Mouse (Mus musculus) intestine, embryonic 15.5 days (tissue): Measurements from ENCODE around the gene 1700015F17Rik. TPM values are rescaled to one million over a fixed set of nuclear protein-coding genes. Genes with fewer than 3 reads are reported as not detected.

Source experiments
- ATAC-seq: fragments of 200-750 bp; cut with Nextera tagmentation; 2 replicates; pipeline ENCODE4 v1.8.0; 2017; ENCODE audit warnings: moderate TSS enrichment, moderate library complexity
- H3K27ac ChIP-seq: fragments of 300-500 bp; sonication (generic); 2 replicates; pipeline ENCODE4 v1.5.1; 2015; ENCODE audit warnings: mild to moderate bottlenecking, inconsistent platforms
- H3K27me3 ChIP-seq: fragments of 300-500 bp; sonication (generic); replicated peaks from 2 replicates; pipeline ENCODE4 v1.6.1; 2015; ENCODE audit warnings: inconsistent platforms
- H3K36me3 ChIP-seq: fragments of 300-500 bp; sonication (generic); 2 replicates; pipeline ENCODE4 v1.6.1; 2015; ENCODE audit warnings: inconsistent platforms
- H3K4me1 ChIP-seq: fragments of 300-500 bp; sonication (generic); replicated peaks from 2 replicates; pipeline ENCODE4 v1.6.1; 2015; ENCODE audit warnings: inconsistent platforms
- H3K4me2 ChIP-seq: fragments of 300-500 bp; sonication (generic); replicated peaks from 2 replicates; pipeline ENCODE4 v1.6.1; 2015; ENCODE audit warnings: mild to moderate bottlenecking, inconsistent platforms
- H3K4me3 ChIP-seq: fragments of 300-500 bp; sonication (generic); replicated peaks from 2 replicates; pipeline ENCODE4 v1.5.1; 2015; ENCODE audit warnings: inconsistent platforms
- H3K9ac ChIP-seq: fragments of 300-500 bp; sonication (generic); 2 replicates; pipeline ENCODE4 v1.6.1; 2015; ENCODE audit warnings: inconsistent platforms
- H3K9me3 ChIP-seq: fragments of 300-500 bp; sonication (generic); 2 replicates; pipeline ENCODE4 v1.6.1; 2016; ENCODE audit warnings: inconsistent platforms
- WGBS: fragments of 180-500 bp; shearing (Covaris S2); methylation state at CpG from one replicate; pipeline ENCODE4 v1.1.7; 2015; 5-methylcytosine and 5-hydroxymethylcytosine counted together
- polyA plus RNA-seq: library from polyadenylated mRNA; unstranded; fragments of >200 nt; fragmentation: Nextera tagmentation; extraction: Ambion mirVana; gene quantifications from 2 replicates; pipeline ENCODE4 v1.2.1, GENCODE M21; 2015

The 1700015F17Rik gene
- not detected in 2 replicates for polyA plus RNA-seq

DNA sequence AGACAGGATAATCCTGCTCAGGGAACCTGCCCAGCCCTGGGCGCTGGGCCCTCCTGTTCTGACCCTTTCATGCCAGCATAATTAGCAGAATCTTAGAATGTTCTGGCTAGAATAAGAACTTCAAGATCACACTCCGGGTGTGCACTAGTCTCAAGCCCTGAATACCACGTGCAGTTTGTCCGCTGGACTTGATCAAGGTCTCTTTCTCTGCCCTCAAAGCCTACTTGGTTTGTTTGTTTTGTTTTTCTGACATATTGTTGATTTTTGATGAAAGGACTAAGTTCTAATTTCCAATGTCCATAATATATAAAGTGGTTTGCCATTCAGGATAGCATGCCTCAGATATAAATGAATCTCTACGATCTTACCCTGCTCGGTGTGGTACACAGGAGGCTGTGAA, at the start of gene 1700015F17Rik:
Gene 1700015F17Rik, minus strand, starts transcription at position 101 of the 400 bp plus-strand sequence.
- 91% methylated on average over 6 of the region's 6 CpGs for WGBS
- no peak within 1 kb of the TSS for H3K27ac ChIP-seq

DNA sequence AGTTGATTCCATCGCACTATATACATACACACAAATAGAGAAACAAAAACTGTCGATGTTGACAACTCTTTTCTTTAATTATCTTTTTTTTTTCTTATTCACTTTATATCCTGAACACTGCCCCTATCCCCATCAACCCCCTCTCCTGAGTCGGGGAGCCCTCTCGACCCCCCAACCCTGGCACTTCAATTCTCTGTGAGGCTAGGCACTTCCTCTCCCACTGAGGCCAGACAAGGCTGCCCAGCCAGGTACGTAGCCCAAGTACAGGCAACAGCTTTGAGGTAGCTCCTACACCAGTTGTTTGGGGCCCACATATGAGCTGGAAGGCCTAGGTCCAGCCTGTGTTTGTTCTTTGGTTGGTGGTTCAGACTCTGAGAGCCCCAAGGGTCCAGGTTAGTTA, 36.5 kb upstream of the 1700015F17Rik start:
- H3K36me3 ChIP-seq = 0 out of 2 replicates have a peak, but pooled peaks cover 3% of the 10 kb centered on the region
- no peak overlapping the region for H3K27ac ChIP-seq
- no peaks in the 10 kb centered on the region for H3K27me3 ChIP-seq
- H3K4me1 ChIP-seq = no peaks in the 10 kb centered on the region
- H3K4me2 ChIP-seq = no peak overlapping the region
- no peak overlapping the region for H3K4me3 ChIP-seq
- WGBS = 79% methylated on average over 5 of the region's 5 CpGs
- no peak overlapping the region for H3K9ac ChIP-seq
- no peaks in the 10 kb centered on the region for H3K9me3 ChIP-seq
- no peak for ATAC-seq

More for the DNA sequence above, at the start of gene 1700015F17Rik:
- Histone ChIP-seq H3K4me1 (no peaks in the 10 kb centered on the region), H3K36me3 (no peaks in the 10 kb centered on the region), H3K4me3 (no peak within 1 kb of the TSS), H3K9ac (no peak within 1 kb of the TSS), H3K4me2 (no peak within 1 kb of the TSS), H3K9me3 (no peaks in the 10 kb centered on the region), H3K27me3 (no peaks in the 10 kb centered on the region)
- ATAC-seq = no peak

DNA sequence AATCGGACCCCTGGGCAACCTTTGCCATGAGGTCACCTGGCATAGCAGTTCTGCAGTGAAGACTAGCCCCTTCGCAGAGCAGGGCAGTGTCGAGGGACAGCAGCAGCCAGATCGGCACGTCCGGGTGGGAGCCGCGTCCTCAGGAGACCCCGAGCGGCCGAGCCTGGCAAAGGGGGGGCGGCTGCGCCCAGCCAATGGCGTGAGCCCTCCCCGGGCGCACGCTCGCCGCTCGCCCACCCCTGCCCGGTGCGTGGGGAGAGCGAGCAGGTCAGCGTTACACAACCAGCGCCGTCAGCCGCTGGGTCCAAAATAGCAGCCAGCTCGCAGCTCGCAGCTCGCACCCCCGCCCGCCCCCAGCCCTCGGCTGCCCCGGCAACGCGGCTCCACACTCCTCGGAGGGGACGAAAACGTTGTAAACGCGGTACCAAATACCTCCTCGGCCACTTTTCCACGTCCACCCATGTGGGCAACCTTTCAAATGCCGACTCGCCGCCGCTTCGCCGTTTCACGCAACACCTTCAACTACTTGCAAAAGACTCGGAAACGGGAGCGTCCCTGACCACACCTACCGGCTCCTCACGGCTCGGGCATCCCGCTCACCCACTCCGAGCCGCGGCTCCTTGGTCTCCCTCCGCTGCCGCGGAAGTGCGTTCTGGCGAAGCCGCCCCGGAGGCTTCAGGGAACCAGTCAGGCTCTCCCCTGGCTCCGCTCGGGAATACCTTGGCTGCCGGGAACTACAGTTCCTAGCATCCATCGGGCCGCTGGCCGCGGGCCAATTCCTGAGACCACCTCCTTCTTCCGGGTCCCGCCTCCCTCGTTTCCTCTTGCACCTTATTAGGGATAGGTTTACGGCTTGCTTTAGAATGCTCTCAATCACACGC, 35.5 kb upstream of the 1700015F17Rik start, which contains the start of gene Cldn12:
Gene Cldn12, minus strand, starts transcription at position 763 of the 881 bp plus-strand sequence.
- H3K4me1 ChIP-seq = no peaks in the 10 kb centered on the region
- H3K4me2 ChIP-seq = peak within 1 kb of the TSS; percentile 75
- peak within 1 kb of the TSS; percentile 93 for H3K27ac ChIP-seq
- H3K36me3 ChIP-seq = 0 out of 2 replicates have a peak, but pooled peaks cover 3% of the 10 kb centered on the region
- peak within 1 kb of the TSS; percentile 71 for H3K4me3 ChIP-seq
- H3K9me3 ChIP-seq = no peaks in the 10 kb centered on the region
- under 1% methylated on average over 79 of the region's 79 CpGs for WGBS
- no peaks in the 10 kb centered on the region for H3K27me3 ChIP-seq
- peak within 1 kb of the TSS; percentile 70 for H3K9ac ChIP-seq
- ATAC-seq = peak; percentile 97

DNA sequence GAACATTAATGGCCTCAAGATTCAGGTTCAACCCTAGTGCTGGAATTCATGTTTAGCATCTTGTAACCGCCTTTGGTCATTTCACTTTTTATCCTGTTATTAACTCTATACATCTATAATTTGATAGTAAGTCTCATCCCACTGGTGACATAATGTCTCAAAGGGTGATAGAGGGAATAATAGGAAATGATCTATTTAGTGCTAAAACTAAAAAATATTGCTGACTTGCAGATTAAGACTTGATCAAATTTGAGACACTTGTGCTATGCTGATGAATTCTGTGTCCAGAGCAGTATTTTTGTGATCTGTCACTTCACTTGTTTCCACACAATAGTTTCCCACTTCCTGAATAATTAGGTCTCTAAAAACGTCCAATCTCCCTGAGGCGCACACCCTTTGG, 32.5 kb upstream of the 1700015F17Rik start:
- Histone ChIP-seq H3K36me3 (0 out of 2 replicates have a peak, but pooled peaks cover 6% of the 10 kb centered on the region), H3K27ac (no peak overlapping the region), H3K4me2 (no peak overlapping the region), H3K27me3 (no peaks in the 10 kb centered on the region), H3K9ac (no peak overlapping the region), H3K4me1 (no peaks in the 10 kb centered on the region), H3K9me3 (no peaks in the 10 kb centered on the region), H3K4me3 (no peak overlapping the region)
- no peak for ATAC-seq
- 85% methylated on average over 3 of the region's 3 CpGs for WGBS

DNA sequence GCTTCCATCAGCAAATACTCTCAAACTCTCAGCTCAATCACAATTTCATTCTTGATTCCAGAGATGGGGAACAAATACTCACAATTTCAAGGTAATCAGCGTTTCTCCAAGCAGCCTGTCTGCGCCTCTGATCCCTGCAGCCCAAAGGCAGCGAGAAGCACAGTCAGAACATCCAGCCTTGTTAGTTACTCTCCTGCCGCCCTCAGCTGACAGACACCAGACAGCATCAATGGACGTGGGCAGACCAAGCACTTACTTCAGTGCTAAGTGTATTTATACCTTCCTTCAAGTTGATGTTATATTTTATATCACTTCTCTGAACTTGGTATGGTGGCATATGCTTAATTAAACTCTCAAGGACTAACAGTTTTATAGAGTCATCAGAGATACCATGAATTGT, 32.0 kb upstream of the 1700015F17Rik start:
- Histone ChIP-seq H3K9me3 (no peaks in the 10 kb centered on the region), H3K4me3 (no peak overlapping the region), H3K4me2 (no peak overlapping the region), H3K36me3 (0 out of 2 replicates have a peak, but pooled peaks cover 6% of the 10 kb centered on the region), H3K4me1 (no peaks in the 10 kb centered on the region), H3K9ac (no peak overlapping the region), H3K27me3 (no peaks in the 10 kb centered on the region), H3K27ac (no peak overlapping the region)
- 79% methylated on average over 5 of the region's 5 CpGs for WGBS
- no peak for ATAC-seq

DNA sequence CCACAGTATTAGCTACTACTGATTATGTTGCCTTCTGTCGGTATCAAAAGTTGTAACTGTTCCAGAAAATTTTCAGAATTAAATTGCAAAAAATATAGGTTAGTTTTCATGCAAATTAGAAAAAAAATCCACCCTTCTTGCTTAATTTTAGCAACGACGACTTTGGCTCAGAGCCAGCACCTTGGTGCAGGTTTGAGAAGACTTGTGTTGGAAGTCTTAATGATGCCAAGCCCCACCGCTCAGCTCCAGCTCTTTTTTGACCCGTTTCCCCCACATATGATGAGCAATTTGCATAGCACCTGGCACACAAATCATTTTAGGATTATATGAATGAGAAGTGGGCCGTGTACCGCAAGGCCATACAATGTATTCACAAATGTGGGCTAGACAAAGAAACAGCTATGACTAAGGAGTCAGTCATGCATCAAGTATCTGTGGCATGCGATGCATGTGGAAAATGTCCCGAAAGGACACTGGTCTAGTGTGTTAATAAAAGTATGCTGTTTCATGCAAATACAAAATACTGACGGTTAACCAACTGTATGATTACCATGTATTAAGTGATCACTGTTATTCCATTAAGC, 31.5 kb upstream of the 1700015F17Rik start:
- no peaks in the 10 kb centered on the region for H3K9me3 ChIP-seq
- WGBS = 81% methylated on average over 10 of the region's 10 CpGs
- no peaks in the 10 kb centered on the region for H3K27me3 ChIP-seq
- no peaks in the 10 kb centered on the region for H3K4me1 ChIP-seq
- no peak overlapping the region for H3K27ac ChIP-seq
- no peak overlapping the region for H3K9ac ChIP-seq
- 0 out of 2 replicates have a peak, but pooled peaks cover 6% of the 10 kb centered on the region for H3K36me3 ChIP-seq
- no peak for ATAC-seq
- H3K4me2 ChIP-seq = no peak overlapping the region
- no peak overlapping the region for H3K4me3 ChIP-seq

DNA sequence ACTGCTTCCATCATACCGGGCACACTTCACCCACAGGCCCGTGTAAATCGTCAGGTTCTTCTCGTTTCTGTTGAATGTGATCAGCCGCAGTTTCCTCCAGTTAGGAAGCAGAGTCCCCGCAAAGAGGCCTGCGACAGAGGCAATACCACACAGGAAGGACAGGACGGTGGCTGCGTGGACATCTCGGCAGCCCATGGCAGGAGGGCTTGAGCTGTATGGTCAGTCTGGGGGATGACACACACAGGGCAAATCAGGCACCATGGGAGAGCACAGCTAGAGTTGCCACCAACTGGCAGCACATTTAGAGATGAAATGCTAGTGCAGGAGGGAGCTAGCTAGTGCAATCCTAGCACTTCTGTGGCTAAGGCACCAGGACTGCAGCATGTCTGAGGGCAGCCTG, 29.3 kb upstream of the 1700015F17Rik start:
- WGBS = 84% methylated on average over 10 of the region's 10 CpGs
- H3K9ac ChIP-seq = no peak overlapping the region
- ATAC-seq = no peak
- no peaks in the 10 kb centered on the region for H3K4me1 ChIP-seq
- no peaks in the 10 kb centered on the region for H3K27me3 ChIP-seq
- H3K4me3 ChIP-seq = no peak overlapping the region
- no peak overlapping the region for H3K27ac ChIP-seq
- H3K4me2 ChIP-seq = no peak overlapping the region
- H3K36me3 ChIP-seq = 0 out of 2 replicates have a peak, but pooled peaks cover 6% of the 10 kb centered on the region
- no peaks in the 10 kb centered on the region for H3K9me3 ChIP-seq

DNA sequence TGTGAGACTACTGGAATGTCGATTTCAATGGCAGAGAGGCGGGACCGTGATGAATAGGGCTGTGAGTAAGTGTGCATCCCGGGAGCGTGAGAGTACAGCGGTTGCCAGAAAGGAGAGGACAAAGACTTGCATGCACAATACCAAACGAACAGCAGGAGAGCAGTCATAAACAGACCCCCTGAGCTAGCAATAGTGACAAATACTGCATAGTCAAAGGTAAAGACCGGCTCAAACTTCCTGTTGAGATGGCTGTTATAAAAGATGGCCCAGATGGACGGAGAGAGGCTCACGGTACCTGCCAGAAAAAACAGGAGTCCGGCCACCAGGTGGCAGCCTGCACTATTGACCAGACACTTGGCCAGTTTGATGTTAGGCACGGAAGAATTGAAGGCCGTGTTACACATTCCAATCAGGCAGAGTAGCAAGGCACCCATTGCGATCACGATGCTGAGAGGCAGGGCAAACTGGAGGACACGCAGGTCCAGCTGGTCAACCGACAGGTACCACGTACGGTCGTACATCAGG, 28.8 kb upstream of the 1700015F17Rik start:
- H3K4me1 ChIP-seq = no peaks in the 10 kb centered on the region
- H3K27ac ChIP-seq = no peak overlapping the region
- no peaks in the 10 kb centered on the region for H3K9me3 ChIP-seq
- WGBS = 54% methylated on average over 20 of the region's 20 CpGs
- no peak overlapping the region for H3K4me3 ChIP-seq
- no peaks in the 10 kb centered on the region for H3K27me3 ChIP-seq
- H3K36me3 ChIP-seq = 0 out of 2 replicates have a peak, but pooled peaks cover 6% of the 10 kb centered on the region
- ATAC-seq = peak; percentile 78
- H3K4me2 ChIP-seq = no peak overlapping the region
- H3K9ac ChIP-seq = no peak overlapping the region

DNA sequence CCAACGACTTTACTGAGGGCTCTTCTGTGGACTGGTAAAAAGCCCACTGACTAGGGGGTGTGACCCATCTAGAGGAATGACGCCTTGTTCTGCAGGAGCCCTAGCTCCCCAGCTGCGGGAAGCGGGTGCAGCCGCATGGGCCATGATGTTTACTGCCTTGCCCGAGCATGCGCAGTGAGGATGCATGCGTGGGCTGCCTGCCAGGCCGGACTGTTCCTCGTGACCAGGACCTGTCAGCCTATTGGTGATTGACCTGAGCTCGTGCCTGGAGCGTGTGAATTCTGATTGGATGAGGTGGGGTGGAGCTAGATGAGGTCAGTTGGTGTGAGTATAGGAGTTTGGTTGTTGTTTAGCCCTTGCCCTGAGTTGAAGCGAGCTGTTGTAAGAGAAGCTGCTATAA, 25.5 kb upstream of the 1700015F17Rik start:
- Histone ChIP-seq H3K4me2 (no peak overlapping the region), H3K36me3 (0 out of 2 replicates have a peak, but pooled peaks cover 3% of the 10 kb centered on the region), H3K27me3 (no peaks in the 10 kb centered on the region), H3K9me3 (no peaks in the 10 kb centered on the region), H3K4me1 (no peaks in the 10 kb centered on the region), H3K4me3 (no peak overlapping the region), H3K9ac (no peak overlapping the region), H3K27ac (no peak overlapping the region)
- WGBS = 87% methylated on average over 13 of the region's 13 CpGs
- no peak for ATAC-seq

DNA sequence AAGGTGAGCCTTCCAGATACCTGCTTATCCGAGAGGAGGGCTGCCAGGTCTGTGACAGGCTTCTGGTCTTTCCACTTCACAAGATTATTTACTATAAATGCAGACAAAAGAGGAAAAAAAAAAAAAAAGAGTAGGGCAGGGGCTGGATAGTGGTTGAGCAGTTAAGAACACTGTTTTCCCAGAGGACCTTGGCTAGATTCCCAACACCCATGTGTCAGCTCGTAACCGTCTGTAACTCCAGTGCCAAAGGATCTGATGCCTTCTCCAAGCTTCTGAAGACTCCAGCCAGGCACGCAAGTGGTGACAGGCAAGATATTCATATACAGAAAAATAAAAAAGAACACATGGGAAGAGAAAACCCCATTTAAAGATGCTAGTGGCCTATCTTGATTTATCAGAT, 24.4 kb upstream of the 1700015F17Rik start:
- no peaks in the 10 kb centered on the region for H3K4me1 ChIP-seq
- no peak for ATAC-seq

DNA sequence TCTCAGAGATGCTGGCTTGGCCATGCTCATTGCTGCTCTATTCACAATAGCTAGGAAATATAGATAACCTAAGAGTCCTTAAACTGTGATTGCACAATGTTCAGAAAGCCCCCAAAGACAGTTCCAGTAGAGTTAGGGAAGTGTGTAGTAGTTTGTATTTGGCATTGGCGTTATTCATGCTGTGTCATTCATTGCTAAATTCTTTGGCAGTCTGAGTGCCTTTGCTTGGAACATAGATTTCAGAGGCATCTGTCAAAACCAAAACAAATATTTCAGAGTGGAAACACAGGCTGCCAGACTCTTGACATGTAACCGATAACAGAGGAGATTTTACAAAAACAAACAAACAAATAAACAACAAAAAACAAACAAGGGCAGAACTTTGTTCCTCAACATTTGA, 22.6 kb upstream of the 1700015F17Rik start:
- Histone ChIP-seq H3K9me3 (no peaks in the 10 kb centered on the region), H3K27me3 (no peaks in the 10 kb centered on the region), H3K36me3 (no peaks in the 10 kb centered on the region), H3K9ac (no peak overlapping the region), H3K4me2 (no peak overlapping the region), H3K4me3 (no peak overlapping the region), H3K4me1 (no peaks in the 10 kb centered on the region), H3K27ac (no peak overlapping the region)
- no peak for ATAC-seq
- 76% methylated on average over 2 of the region's 2 CpGs for WGBS

More for the DNA sequence above, 24.4 kb upstream of the 1700015F17Rik start:
- H3K9me3 ChIP-seq = no peaks in the 10 kb centered on the region
- no peak overlapping the region for H3K27ac ChIP-seq
- 0 out of 2 replicates have a peak, but pooled peaks cover 3% of the 10 kb centered on the region for H3K36me3 ChIP-seq
- 83% methylated on average over 4 of the region's 4 CpGs for WGBS
- H3K9ac ChIP-seq = no peak overlapping the region
- no peak overlapping the region for H3K4me3 ChIP-seq
- no peak overlapping the region for H3K4me2 ChIP-seq
- H3K27me3 ChIP-seq = no peaks in the 10 kb centered on the region

DNA sequence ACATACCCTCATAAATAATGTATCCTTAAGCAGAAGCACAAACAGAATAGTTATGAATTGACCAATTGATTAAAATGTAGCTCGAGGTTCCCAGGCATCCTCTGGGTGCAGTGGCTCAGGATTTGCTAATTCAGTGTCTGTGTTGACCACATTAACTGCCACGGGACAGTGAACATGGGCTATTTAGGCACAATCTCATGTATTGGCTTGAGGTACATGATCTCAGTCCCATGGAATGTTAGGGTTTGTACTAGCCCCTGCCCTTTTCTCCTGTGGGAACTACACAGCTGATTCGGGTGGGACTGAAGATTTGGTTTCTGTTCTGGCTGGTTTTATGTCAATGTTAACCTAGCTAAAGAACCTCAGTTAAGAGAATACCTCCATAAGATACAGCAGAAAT, 17.4 kb upstream of the 1700015F17Rik start:
- no peak for ATAC-seq
- Histone ChIP-seq H3K27ac (no peak overlapping the region), H3K27me3 (no peaks in the 10 kb centered on the region), H3K4me3 (no peak overlapping the region), H3K9ac (no peak overlapping the region), H3K4me1 (no peaks in the 10 kb centered on the region), H3K4me2 (no peak overlapping the region), H3K9me3 (no peaks in the 10 kb centered on the region), H3K36me3 (no peaks in the 10 kb centered on the region)
- WGBS = 57% methylated on average over 3 of the region's 3 CpGs
